Mouse (Mus musculus): ENCODE results near the gene Gm6902. TPM values are rescaled to one million over a fixed set of nuclear protein-coding genes. Genes with fewer than 3 reads are reported as not detected.
"Not testable (repeated sequence)": the region's sequence is repeated elsewhere in the genome, so short reads cannot be mapped to it uniquely, and the experiment has no call there.

The Gm6902 gene
- not detected in 2 replicates for polyA plus RNA-seq (2015; fragmentation: Nextera tagmentation; extraction: Ambion mirVana)

- not testable (repeated sequence) for H3K9me3 ChIP-seq (ENCODE audit: low read length); H3K4me3 ChIP-seq (ENCODE audit: low read depth, low read length); H3K27ac ChIP-seq (ENCODE audit: low read length); H3K4me2 ChIP-seq (replicated peaks; ENCODE audit: low read depth, low read length); H3K9ac ChIP-seq (replicated peaks; ENCODE audit: low read depth); H3K36me3 ChIP-seq (ENCODE audit: insufficient read depth, low read length); ATAC-seq; H3K4me1 ChIP-seq (ENCODE audit: insufficient read depth, low read depth, low read length); H3K27me3 ChIP-seq (replicated peaks; ENCODE audit: insufficient read depth, low read length); DNase-seq (ENCODE audit: low spot score)
- WGBS, result no CpG with 5 or more reads among the region's 2 CpGs
These were observed at the start of gene Gm6902 for GRCm38 (mm10) chr7:23278800-23279199. Gene Gm6902 (minus strand): TSS chr7:23278900.

GRCm38 (mm10) chr7:23300892-23301291 lies 22.2 kb upstream of the Gm6902 start, which contains the start of gene Nlrp4e:
Gene Nlrp4e (plus strand): TSS chr7:23301192.
- not testable (repeated sequence) for H3K9me3 ChIP-seq (ENCODE audit: low read length); ATAC-seq; H3K4me1 ChIP-seq (ENCODE audit: insufficient read depth, low read depth, low read length); DNase-seq (ENCODE audit: low spot score); H3K4me3 ChIP-seq (ENCODE audit: low read depth, low read length); H3K36me3 ChIP-seq (ENCODE audit: insufficient read depth, low read length); H3K9ac ChIP-seq (replicated peaks; ENCODE audit: low read depth); H3K27me3 ChIP-seq (replicated peaks; ENCODE audit: insufficient read depth, low read length); H3K4me2 ChIP-seq (replicated peaks; ENCODE audit: low read depth, low read length); H3K27ac ChIP-seq (ENCODE audit: low read length)
- 66% methylated on average over 3 of the region's 3 CpGs for WGBS

- not testable (repeated sequence) for H3K4me1 ChIP-seq (ENCODE audit: insufficient read depth, low read depth, low read length); H3K36me3 ChIP-seq (ENCODE audit: insufficient read depth, low read length); H3K27me3 ChIP-seq (replicated peaks; ENCODE audit: insufficient read depth, low read length); ATAC-seq; H3K4me3 ChIP-seq (ENCODE audit: low read depth, low read length); H3K9ac ChIP-seq (replicated peaks; ENCODE audit: low read depth); H3K9me3 ChIP-seq (ENCODE audit: low read length); H3K27ac ChIP-seq (ENCODE audit: low read length); DNase-seq (ENCODE audit: low spot score); H3K4me2 ChIP-seq (replicated peaks; ENCODE audit: low read depth, low read length)
- no CpG with 5 or more reads among the region's 2 CpGs for WGBS
These were observed 27.1 kb downstream of the Gm6902 start, which contains the start of gene Vmn1r166 for GRCm38 (mm10) chr7:23251582-23251981. Gene Vmn1r166 (minus strand): TSS chr7:23251682.

Other genes starting within 250 kb of the Gm6902 start
- gene Vmn1r163, start 223.4 kb downstream of the Gm6902 start, polyA plus RNA-seq (2015; fragmentation: Nextera tagmentation; extraction: Ambion mirVana), result not detected in 2 replicates
- not detected in 2 replicates for gene Gm8720, start 211.4 kb downstream of the Gm6902 start, polyA plus RNA-seq (2015; fragmentation: Nextera tagmentation; extraction: Ambion mirVana)
- not detected in 2 replicates for gene Gm10662, start 134.4 kb downstream of the Gm6902 start, polyA plus RNA-seq (2015; fragmentation: Nextera tagmentation; extraction: Ambion mirVana)
- gene Vmn1r165, start 61.6 kb downstream of the Gm6902 start, polyA plus RNA-seq (2015; fragmentation: Nextera tagmentation; extraction: Ambion mirVana), result not detected in 2 replicates
- gene Vmn1r166, start 27.2 kb downstream of the Gm6902 start, polyA plus RNA-seq (2015; fragmentation: Nextera tagmentation; extraction: Ambion mirVana), result not detected in 2 replicates
- not detected in 2 replicates for gene Nlrp4e, start 22.3 kb upstream of the Gm6902 start, polyA plus RNA-seq (2015; fragmentation: Nextera tagmentation; extraction: Ambion mirVana)
- not detected in 2 replicates for gene Nlrp5, start 107.0 kb upstream of the Gm6902 start, polyA plus RNA-seq (2015; fragmentation: Nextera tagmentation; extraction: Ambion mirVana)
- gene Vmn1r167, start 228.3 kb upstream of the Gm6902 start, polyA plus RNA-seq (2015; fragmentation: Nextera tagmentation; extraction: Ambion mirVana), result not detected in 2 replicates